Mouse (Mus musculus): ENCODE results near the gene BC037034. TPM values are rescaled to one million over a fixed set of nuclear protein-coding genes. Genes with fewer than 3 reads are reported as not detected.
"Not testable (repeated sequence)": the region's sequence is repeated elsewhere in the genome, so short reads cannot be mapped to it uniquely, and the experiment has no call there.

BC037034 gene
- polyA plus RNA-seq, 1 experiment from 2014 or later = 3.9 TPM

DNA sequence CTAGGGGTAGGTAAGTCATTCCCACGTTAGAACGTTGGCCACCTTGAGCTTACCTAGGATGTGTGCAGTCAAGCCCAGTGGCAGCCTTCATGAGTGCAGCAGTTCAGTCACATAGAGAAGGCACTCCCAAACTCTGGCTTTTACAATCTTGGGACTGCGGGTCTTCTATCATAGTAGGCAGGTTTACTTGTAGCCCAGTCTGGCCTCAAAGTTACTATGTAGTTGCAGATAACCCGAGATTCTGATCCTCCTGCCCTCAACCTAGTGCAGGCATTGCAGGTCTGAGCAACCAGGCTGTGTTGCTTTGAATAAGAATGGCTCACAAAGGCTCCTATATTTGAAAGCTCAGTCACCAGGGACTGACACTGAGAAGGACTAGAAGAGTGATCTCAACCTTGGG lies 37.3 kb downstream of the BC037034 start:
- H3K4me3 ChIP-seq (ENCODE audit: low read depth, low read length) = no peak overlapping the region
- H3K27me3 ChIP-seq (ENCODE audit: control insufficient read depth, insufficient read depth, low read length) = no peaks in the 10 kb centered on the region
- ATAC-seq (replicated peaks; ENCODE audit: insufficient number of reproducible peaks, low FRiP score, low TSS enrichment, low read depth) (no peak), DNase-seq (ENCODE audit: low spot score) (no peak)
- H3K9me3 ChIP-seq (replicated peaks; ENCODE audit: control insufficient read depth, low read length) = no peaks in the 10 kb centered on the region
- H3K27ac ChIP-seq (replicated peaks; ENCODE audit: low read depth, low read length) = no peak overlapping the region
- no peaks in the 10 kb centered on the region for H3K36me3 ChIP-seq (replicated peaks; ENCODE audit: control insufficient read depth, insufficient read depth, low read depth, low read length)
- no peaks in the 10 kb centered on the region for H3K4me1 ChIP-seq (ENCODE audit: control insufficient read depth, insufficient read depth, low read length)
- H3K4me2 ChIP-seq (ENCODE audit: low read depth, low read length) = no peak overlapping the region
- no peak overlapping the region for H3K9ac ChIP-seq (replicated peaks; ENCODE audit: low read length)
- 77% methylated on average over 4 of the region's 4 CpGs for WGBS

DNA sequence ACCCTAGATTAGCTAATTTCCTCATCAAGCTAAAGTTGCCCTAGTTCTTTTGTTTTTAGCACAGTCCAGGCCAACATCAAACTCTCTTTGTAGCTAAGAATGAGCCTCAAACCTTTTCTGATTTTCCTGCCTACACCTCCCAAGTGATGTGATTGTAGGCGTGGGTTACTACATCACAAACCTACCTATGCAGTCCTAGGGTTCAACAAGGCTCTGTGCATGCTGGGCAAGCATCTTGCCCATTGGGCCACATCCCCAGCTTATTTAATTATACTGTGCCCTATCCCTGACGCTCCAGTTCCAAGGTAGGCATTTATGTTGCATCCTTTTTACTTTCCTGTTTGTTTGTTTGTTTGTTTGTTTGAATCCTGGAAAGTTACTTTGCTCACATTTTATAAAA lies 38.1 kb downstream of the BC037034 start, which contains the start of gene Nxpe5:
TSS of gene Nxpe5 (plus strand) at position 199 of the 400 bp plus-strand sequence.
- Histone ChIP-seq H3K9me3 (replicated peaks; ENCODE audit: control insufficient read depth, low read length) (no peaks in the 10 kb centered on the region), H3K36me3 (replicated peaks; ENCODE audit: control insufficient read depth, insufficient read depth, low read depth, low read length) (no peaks in the 10 kb centered on the region), H3K27me3 (ENCODE audit: control insufficient read depth, insufficient read depth, low read length) (no peaks in the 10 kb centered on the region), H3K4me2 (ENCODE audit: low read depth, low read length) (no peak within 1 kb of the TSS), H3K27ac (replicated peaks; ENCODE audit: low read depth, low read length) (no peak within 1 kb of the TSS), H3K4me1 (ENCODE audit: control insufficient read depth, insufficient read depth, low read length) (no peaks in the 10 kb centered on the region), H3K4me3 (ENCODE audit: low read depth, low read length) (no peak within 1 kb of the TSS), H3K9ac (replicated peaks; ENCODE audit: low read length) (no peak within 1 kb of the TSS)
- WGBS = 59% methylated on average over 2 of the region's 2 CpGs
- DNase-seq (ENCODE audit: low spot score) = no peak
- no peak for ATAC-seq (replicated peaks; ENCODE audit: insufficient number of reproducible peaks, low FRiP score, low TSS enrichment, low read depth)

- no peaks in the 10 kb centered on the region for H3K9me3 ChIP-seq (replicated peaks; ENCODE audit: control insufficient read depth, low read length)
- DNase-seq (ENCODE audit: low spot score) (no peak), ATAC-seq (replicated peaks; ENCODE audit: insufficient number of reproducible peaks, low FRiP score, low TSS enrichment, low read depth) (no peak)
- no peak overlapping the region for H3K4me3 ChIP-seq (ENCODE audit: low read depth, low read length)
- H3K4me2 ChIP-seq (ENCODE audit: low read depth, low read length) = no peak overlapping the region
- no peaks in the 10 kb centered on the region for H3K27me3 ChIP-seq (ENCODE audit: control insufficient read depth, insufficient read depth, low read length)
- H3K27ac ChIP-seq (replicated peaks; ENCODE audit: low read depth, low read length) = no peak overlapping the region
- H3K9ac ChIP-seq (replicated peaks; ENCODE audit: low read length) = no peak overlapping the region
- H3K4me1 ChIP-seq (ENCODE audit: control insufficient read depth, insufficient read depth, low read length) = no peaks in the 10 kb centered on the region
- H3K36me3 ChIP-seq (replicated peaks; ENCODE audit: control insufficient read depth, insufficient read depth, low read depth, low read length) = no peaks in the 10 kb centered on the region
- 60% methylated on average over 3 of the region's 3 CpGs for WGBS
These were observed 40.5 kb downstream of the BC037034 start for GRCm38 (mm10) chr5:138223287-138223686.

GRCm38 (mm10) chr5:138222111-138222510 lies 41.7 kb downstream of the BC037034 start:
- H3K27me3 ChIP-seq (ENCODE audit: control insufficient read depth, insufficient read depth, low read length) = no peaks in the 10 kb centered on the region
- no peak overlapping the region for H3K9ac ChIP-seq (replicated peaks; ENCODE audit: low read length)
- H3K9me3 ChIP-seq (replicated peaks; ENCODE audit: control insufficient read depth, low read length) = no peaks in the 10 kb centered on the region
- no peaks in the 10 kb centered on the region for H3K36me3 ChIP-seq (replicated peaks; ENCODE audit: control insufficient read depth, insufficient read depth, low read depth, low read length)
- DNase-seq (ENCODE audit: low spot score) = peak; percentile 76
- ATAC-seq (replicated peaks; ENCODE audit: insufficient number of reproducible peaks, low FRiP score, low TSS enrichment, low read depth) = no peak
- H3K4me3 ChIP-seq (ENCODE audit: low read depth, low read length) = no peak overlapping the region
- 23% methylated on average over 4 of the region's 4 CpGs for WGBS
- no peaks in the 10 kb centered on the region for H3K4me1 ChIP-seq (ENCODE audit: control insufficient read depth, insufficient read depth, low read length)
- no peak overlapping the region for H3K27ac ChIP-seq (replicated peaks; ENCODE audit: low read depth, low read length)
- no peak overlapping the region for H3K4me2 ChIP-seq (ENCODE audit: low read depth, low read length)

- H3K4me1 ChIP-seq (ENCODE audit: control insufficient read depth, insufficient read depth, low read length) = no peaks in the 10 kb centered on the region
- no peaks in the 10 kb centered on the region for H3K27me3 ChIP-seq (ENCODE audit: control insufficient read depth, insufficient read depth, low read length)
- H3K4me3 ChIP-seq (ENCODE audit: low read depth, low read length) = no peak overlapping the region
- H3K36me3 ChIP-seq (replicated peaks; ENCODE audit: control insufficient read depth, insufficient read depth, low read depth, low read length) = no peaks in the 10 kb centered on the region
- H3K27ac ChIP-seq (replicated peaks; ENCODE audit: low read depth, low read length) = no peak overlapping the region
- ATAC-seq (replicated peaks; ENCODE audit: insufficient number of reproducible peaks, low FRiP score, low TSS enrichment, low read depth) (no peak), DNase-seq (ENCODE audit: low spot score) (no peak)
- no peaks in the 10 kb centered on the region for H3K9me3 ChIP-seq (replicated peaks; ENCODE audit: control insufficient read depth, low read length)
- no peak overlapping the region for H3K4me2 ChIP-seq (ENCODE audit: low read depth, low read length)
- 68% methylated on average over 2 of the region's 2 CpGs for WGBS
- no peak overlapping the region for H3K9ac ChIP-seq (replicated peaks; ENCODE audit: low read length)
These were observed 44.0 kb downstream of the BC037034 start for GRCm38 (mm10) chr5:138219864-138220263.

GRCm38 (mm10) chr5:138216632-138217031 lies 47.2 kb downstream of the BC037034 start:
- H3K9me3 ChIP-seq (replicated peaks; ENCODE audit: control insufficient read depth, low read length) = not testable (repeated sequence)
- 93% methylated on average over 13 of the region's 13 CpGs for WGBS

More at GRCm38 (mm10) chr5:138216632-138217031, 47.2 kb downstream of the BC037034 start:
- H3K4me1 ChIP-seq (ENCODE audit: control insufficient read depth, insufficient read depth, low read length); H3K36me3 ChIP-seq (replicated peaks; ENCODE audit: control insufficient read depth, insufficient read depth, low read depth, low read length); H3K4me3 ChIP-seq (ENCODE audit: low read depth, low read length); H3K27me3 ChIP-seq (ENCODE audit: control insufficient read depth, insufficient read depth, low read length); H3K9ac ChIP-seq (replicated peaks; ENCODE audit: low read length); DNase-seq (ENCODE audit: low spot score); H3K4me2 ChIP-seq (ENCODE audit: low read depth, low read length); ATAC-seq (replicated peaks; ENCODE audit: insufficient number of reproducible peaks, low FRiP score, low TSS enrichment, low read depth); H3K27ac ChIP-seq (replicated peaks; ENCODE audit: low read depth, low read length): not testable (repeated sequence)

Other genes with a start within 250 kb of the BC037034 start
- gene Smok3a, start 242.8 kb downstream of the BC037034 start, polyA plus RNA-seq (2014; fragmentation: Nextera tagmentation; extraction: Ambion mirVana) = not detected in 2 replicates
- gene Smok3b, start 242.6 kb downstream of the BC037034 start, polyA plus RNA-seq (2014; fragmentation: Nextera tagmentation; extraction: Ambion mirVana) = not detected in 2 replicates
- gene Smok3c, start 210.8 kb downstream of the BC037034 start, polyA plus RNA-seq (2014; fragmentation: Nextera tagmentation; extraction: Ambion mirVana) = not detected in 2 replicates
- 37.6 and 40.1 TPM in 2 replicates for gene Zkscan1, start 178.9 kb downstream of the BC037034 start, polyA plus RNA-seq (2014; fragmentation: Nextera tagmentation; extraction: Ambion mirVana)
- gene Zscan21, start 147.1 kb downstream of the BC037034 start, polyA plus RNA-seq (2014; fragmentation: Nextera tagmentation; extraction: Ambion mirVana) = 97.3 and 110 TPM in 2 replicates
- 16.3 and 16.4 TPM in 2 replicates for gene Zfp113, start 108.3 kb downstream of the BC037034 start, polyA plus RNA-seq (2014; fragmentation: Nextera tagmentation; extraction: Ambion mirVana)
- gene Cops6, start 103.0 kb downstream of the BC037034 start, polyA plus RNA-seq (2014; fragmentation: Nextera tagmentation; extraction: Ambion mirVana) = 272 and 292 TPM in 2 replicates
- 15.9 and 19.7 TPM in 2 replicates for gene Ap4m1, start 92.0 kb downstream of the BC037034 start, polyA plus RNA-seq (2014; fragmentation: Nextera tagmentation; extraction: Ambion mirVana)
- 303 and 307 TPM in 2 replicates for gene Mcm7, start 91.6 kb downstream of the BC037034 start, polyA plus RNA-seq (2014; fragmentation: Nextera tagmentation; extraction: Ambion mirVana)
- 120 and 125 TPM in 2 replicates for gene Taf6, start 76.6 kb downstream of the BC037034 start, polyA plus RNA-seq (2014; fragmentation: Nextera tagmentation; extraction: Ambion mirVana)
- 56.4 and 61.6 TPM in 2 replicates for gene Cnpy4, start 76.5 kb downstream of the BC037034 start, polyA plus RNA-seq (2014; fragmentation: Nextera tagmentation; extraction: Ambion mirVana)
- 8.1 and 8.6 TPM in 2 replicates for gene Mblac1, start 69.7 kb downstream of the BC037034 start, polyA plus RNA-seq (2014; fragmentation: Nextera tagmentation; extraction: Ambion mirVana)
- gene Nxpe5, start 38.1 kb downstream of the BC037034 start, polyA plus RNA-seq (2014; fragmentation: Nextera tagmentation; extraction: Ambion mirVana) = not detected in 2 replicates
- gene Lamtor4, start 8.6 kb downstream of the BC037034 start, polyA plus RNA-seq (2014; fragmentation: Nextera tagmentation; extraction: Ambion mirVana) = 36.8 and 42.9 TPM in 2 replicates
- 4.0 and 5.4 TPM in 2 replicates for gene Gal3st4, start 8.8 kb upstream of the BC037034 start, polyA plus RNA-seq (2014; fragmentation: Nextera tagmentation; extraction: Ambion mirVana)
- gene Gm43720, start 15.9 kb upstream of the BC037034 start, polyA plus RNA-seq (2014; fragmentation: Nextera tagmentation; extraction: Ambion mirVana) = 0.03 TPM in 1 of 2 replicates, not detected in the other
- gene Gpc2, start 16.0 kb upstream of the BC037034 start, polyA plus RNA-seq (2014; fragmentation: Nextera tagmentation; extraction: Ambion mirVana) = 10.8 and 11.9 TPM in 2 replicates
- 4.0 and 5.8 TPM in 2 replicates for gene Stag3, start 16.2 kb upstream of the BC037034 start, polyA plus RNA-seq (2014; fragmentation: Nextera tagmentation; extraction: Ambion mirVana)
- not detected in 2 replicates for gene Pvrig, start 77.9 kb upstream of the BC037034 start, polyA plus RNA-seq (2014; fragmentation: Nextera tagmentation; extraction: Ambion mirVana)
- 45.8 and 49.3 TPM in 2 replicates for gene Zfp157, start 177.4 kb upstream of the BC037034 start, polyA plus RNA-seq (2014; fragmentation: Nextera tagmentation; extraction: Ambion mirVana)